Mouse (Mus musculus) C2C12 (cell line): ENCODE results near the gene D430019H16Rik.

Source experiments
- CEBPB ChIP-seq: IDR thresholded peaks from one replicate; pipeline ENCODE4 v1.6.1; 2011; ENCODE audit warnings: low read depth, mild to moderate bottlenecking, control low read depth, moderate library complexity
- CTCF ChIP-seq: IDR thresholded peaks from one replicate; pipeline ENCODE4 v1.5.1; 2011; ENCODE audit not compliant: control insufficient read depth, insufficient read depth, insufficient read length
- MAX ChIP-seq: IDR thresholded peaks from one replicate; pipeline ENCODE4 v1.6.1; 2011; ENCODE audit warnings: mild to moderate bottlenecking, control low read depth
- MYOD1 ChIP-seq: IDR thresholded peaks from one replicate; pipeline ENCODE4 v1.6.1; 2011; ENCODE audit warnings: low read depth; ENCODE audit not compliant: control insufficient read depth, insufficient read length
- MYOG ChIP-seq: IDR thresholded peaks from one replicate; pipeline ENCODE4 v1.6.1; 2011; ENCODE audit not compliant: control insufficient read depth, insufficient read length; ENCODE audit errors: extremely low read depth
- USF1 ChIP-seq: IDR thresholded peaks from one replicate; pipeline ENCODE4 v1.6.1; 2011; ENCODE audit warnings: low read depth, mild to moderate bottlenecking, control low read depth, moderate library complexity

DNA sequence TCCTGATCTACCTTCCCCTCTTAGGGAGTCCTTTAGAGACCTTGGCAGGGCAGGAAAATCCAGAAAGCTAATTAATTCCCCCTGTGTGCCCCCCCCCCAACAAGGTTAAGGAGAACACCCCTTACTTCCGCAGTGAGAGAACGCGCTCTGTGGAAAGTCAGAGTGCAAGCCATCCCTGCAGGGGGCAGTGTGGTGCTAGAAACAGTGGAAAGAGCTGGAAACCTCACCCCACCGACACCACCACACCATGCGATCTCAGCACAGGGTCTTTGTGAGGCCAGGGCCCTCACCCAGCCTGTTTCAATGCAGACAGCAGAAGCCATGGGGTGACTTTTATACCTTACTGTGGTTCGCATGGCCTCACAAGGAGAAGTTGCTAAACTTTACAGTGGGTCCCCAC is 44.2 kb downstream of the D430019H16Rik start:
- TF ChIP-seq USF1 (no peak), CTCF (peak; percentile 82), MYOD1 (no peak), MYOG (no peak), MAX (no peak), CEBPB (no peak)
